In the genomic region with DNA sequence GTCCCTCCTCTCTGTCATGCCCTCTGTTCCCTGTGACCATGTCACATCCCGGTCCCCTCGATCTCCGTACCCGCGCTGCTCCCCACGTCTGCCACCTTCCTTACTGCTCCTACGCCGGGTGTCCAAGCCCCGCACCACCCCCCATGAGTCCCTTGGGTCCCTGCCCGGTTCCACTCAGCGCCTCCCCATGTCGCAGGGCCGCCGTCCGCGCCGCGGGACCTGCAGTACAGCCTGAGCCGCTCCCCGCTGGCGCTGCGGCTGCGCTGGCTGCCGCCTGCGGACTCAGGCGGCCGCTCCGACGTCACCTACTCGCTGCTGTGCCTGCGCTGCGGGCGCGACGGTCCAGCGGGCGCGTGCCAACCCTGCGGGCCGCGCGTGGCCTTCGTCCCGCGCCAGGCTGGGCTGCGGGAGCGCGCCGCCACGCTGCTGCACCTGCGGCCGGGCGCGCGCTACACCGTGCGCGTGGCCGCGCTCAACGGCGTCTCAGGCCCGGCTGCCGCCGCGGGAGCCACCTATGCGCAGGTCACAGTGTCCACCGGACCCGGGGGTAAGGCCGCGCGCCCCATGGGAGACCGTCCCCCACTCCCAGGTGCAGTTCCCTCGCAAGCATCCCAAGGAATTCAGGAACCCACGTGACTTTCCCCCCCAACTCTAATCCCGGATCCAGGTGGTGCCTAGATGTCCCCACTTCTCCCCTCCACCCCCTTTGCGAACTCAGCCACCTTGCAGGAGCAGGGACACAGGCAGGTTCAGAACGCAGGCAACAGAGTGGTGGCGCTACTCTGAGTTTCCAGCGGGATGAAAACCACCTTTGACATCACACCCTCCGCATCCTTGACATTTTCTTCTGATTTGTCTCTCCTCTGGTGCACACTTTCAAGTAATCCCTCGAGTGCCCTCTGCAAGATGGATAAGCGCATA, we compare ENCODE assay signal across 10 mouse cellular contexts. TPM values are rescaled to one million over a fixed set of nuclear protein-coding genes. Genes with fewer than 3 reads are reported as not detected.
A peak's percentile ranks its signal among the peaks of the same experiment; 100 is the strongest.
DNase-seq lines count a peak whose midpoint lies in the region; ATAC-seq and TF ChIP-seq lines count a peak whose summit lies in the region.
"Had no signal": no experiment of that assay in that cellular context is flagged by ENCODE, and none has a peak within 500 bp of the region (broad histone marks: within the 10 kb centered on the region; RNA-seq: fewer than 3 reads in every experiment).

No protein-coding gene starts in this region.

- no peak for TF ChIP-seq CTCF in brain, embryonic 14.5 days (IDR thresholded peaks at IDR 0.05; ENCODE audit: borderline replicate concordance, extremely low read depth, insufficient read depth, insufficient read length)

- H3K36me3 ChIP-seq in heart, embryonic 14.5 days (ENCODE audit: control insufficient read depth, insufficient read depth, low read length), result no peaks in the 10 kb centered on the region
- H3K36me3 ChIP-seq in forebrain, embryonic 16.5 days (ENCODE audit: control insufficient read depth, insufficient read depth), result no peaks in the 10 kb centered on the region
- H3K36me3 ChIP-seq in neural tube, embryonic 12.5 days, result no peaks in the 10 kb centered on the region
- H3K36me3 ChIP-seq: G1E had no signal

- no peak overlapping the region for H3K27ac ChIP-seq in heart, embryonic 14.5 days (replicated peaks in 1 of 2; ENCODE audit: control insufficient read depth in 1 of 2, insufficient read depth in 1 of 2, low read depth in 2 of 2, low read length in 2 of 2)
- no peak overlapping the region for H3K27ac ChIP-seq in forebrain, embryonic 16.5 days (ENCODE audit: low read length)
- H3K27ac ChIP-seq in neural tube, embryonic 12.5 days, result no peak overlapping the region

- peaks cover 4 to 6% of the 10 kb centered on the region in 2 experiments for H3K4me1 ChIP-seq in heart, embryonic 14.5 days (ENCODE audit: control insufficient read depth in 2 of 2, insufficient read depth in 2 of 2, low read length in 2 of 2)
- H3K4me1 ChIP-seq in forebrain, embryonic 16.5 days (replicated peaks; ENCODE audit: control insufficient read depth, insufficient read depth, low read length), result peaks cover 17% of the 10 kb centered on the region
- H3K4me1 ChIP-seq in neural tube, embryonic 12.5 days, result peaks cover 23% of the 10 kb centered on the region

- H3K9me3 ChIP-seq in heart, embryonic 14.5 days (ENCODE audit: control insufficient read depth, low read length), result no peaks in the 10 kb centered on the region
- no peaks in the 10 kb centered on the region for H3K9me3 ChIP-seq in forebrain, embryonic 16.5 days (ENCODE audit: control insufficient read depth, low read length)
- H3K9me3 ChIP-seq in neural tube, embryonic 12.5 days, result no peaks in the 10 kb centered on the region
- H3K9me3 ChIP-seq: G1E had no signal

- H3K27me3 ChIP-seq in heart, embryonic 14.5 days (ENCODE audit: control insufficient read depth, insufficient read depth, low read length), result peaks cover 76% of the 10 kb centered on the region
- H3K27me3 ChIP-seq in forebrain, embryonic 16.5 days (replicated peaks; ENCODE audit: control insufficient read depth, insufficient read depth, low read length), result peaks cover 35% of the 10 kb centered on the region
- peaks cover 54% of the 10 kb centered on the region for H3K27me3 ChIP-seq in neural tube, embryonic 12.5 days (replicated peaks)

- no peak for TF ChIP-seq POLR2A in brain, embryonic 14.5 days (IDR thresholded peaks at IDR 0.05; ENCODE audit: borderline replicate concordance, extremely low read depth, insufficient read depth, insufficient read length, poor library complexity, severe bottlenecking)

- WGBS in heart, embryonic 14.5 days, result 2% methylated on average over 83 of the region's 83 CpGs
- under 1% methylated on average over 83 of the region's 83 CpGs for WGBS in forebrain, embryonic 16.5 days
- 1% methylated on average over 83 of the region's 83 CpGs for WGBS in neural tube, embryonic 12.5 days

- H3K4me2 ChIP-seq in heart, embryonic 14.5 days (ENCODE audit: low read length), result peak overlapping the region; percentile 71
- H3K4me2 ChIP-seq in forebrain, embryonic 16.5 days (ENCODE audit: low read length), result peak overlapping the region; percentile 71
- peak overlapping the region; percentile 73 for H3K4me2 ChIP-seq in neural tube, embryonic 12.5 days (replicated peaks)

- no peak for DNase-seq in heart, adult 18-20 months
- peak; percentile 73 for DNase-seq in brain, embryonic 14.5 days (ENCODE audit: low read depth)
- peak; percentile 54 to 69 for DNase-seq in left cerebral cortex, postnatal 14 days (ENCODE audit: low spot score in 2 of 2)
- no peak for DNase-seq in spleen, postnatal 36 days (ENCODE audit: low spot score in 2 of 2)
- no peak for DNase-seq in ovary, postnatal 36 days (ENCODE audit: low spot score)

- intact Hi-C loops in left cerebral cortex, postnatal 14 days (cut with DNase I), result no loop called here

- no peak overlapping the region for H3K9ac ChIP-seq in heart, embryonic 14.5 days (ENCODE audit: low read length)
- peak overlapping the region; percentile 57 for H3K9ac ChIP-seq in forebrain, embryonic 16.5 days (replicated peaks; ENCODE audit: low read depth, low read length)
- H3K9ac ChIP-seq in neural tube, embryonic 12.5 days, result peak overlapping the region; percentile 48

- H3K4me3 ChIP-seq in heart, embryonic 14.5 days (ENCODE audit: control insufficient read depth in 1 of 2, insufficient read depth in 1 of 2, low read depth in 1 of 2, low read length in 2 of 2), result peak overlapping the region; percentile 38 to 45
- peak overlapping the region; percentile 51 for H3K4me3 ChIP-seq in forebrain, embryonic 16.5 days (replicated peaks; ENCODE audit: low read length)
- H3K4me3 ChIP-seq in neural tube, embryonic 12.5 days, result peak overlapping the region; percentile 42

- 0 out of 2 replicates have a peak, but pooled peaks have one; percentile 17 for ATAC-seq in heart, embryonic 14.5 days (ENCODE audit: insufficient number of reproducible peaks, insufficient read depth, low FRiP score, low read depth)
- peak; percentile 70 for ATAC-seq in forebrain, embryonic 16.5 days
- peak; percentile 67 for ATAC-seq in neural tube, embryonic 12.5 days (ENCODE audit: low FRiP score, low read depth)

RNA-seq across cellular contexts. Expression of gene Epha10, which starts 14.1 kb away (rescaled TPM):
- not detected in 2 replicates for polyA plus RNA-seq in heart, embryonic 14.5 days (2014; fragmentation: Nextera tagmentation; extraction: Ambion mirVana)
- not detected for total RNA-seq in heart, adult 18-20 months (2021)
- polyA plus RNA-seq in brain, embryonic 14.5 days (2012; rRNA removed), result 18.0 and 25.0 TPM in 2 replicates
- polyA plus RNA-seq in forebrain, embryonic 16.5 days (2015; fragmentation: Nextera tagmentation; extraction: Ambion mirVana), result 1.2 and 2.7 TPM in 2 replicates
- 10 to 100 TPM; 32.4 to 34.4 TPM for total RNA-seq in left cerebral cortex, postnatal 14 days (2021)
- 6.3 and 6.6 TPM in 2 replicates for polyA plus RNA-seq in neural tube, embryonic 12.5 days (2016; fragmentation: Nextera tagmentation; extraction: Ambion mirVana)
- total RNA-seq: heart, postnatal 14 days had no signal
- polyA plus RNA-seq: G1E had no signal

RNA-seq across cellular contexts. Expression of gene Maneal, which starts 32.8 kb away (rescaled TPM):
- 0.14 and 0.16 TPM in 2 replicates for polyA plus RNA-seq in heart, embryonic 14.5 days (2014; fragmentation: Nextera tagmentation; extraction: Ambion mirVana)
- under 1 TPM; 0.52 to 0.57 TPM for total RNA-seq in heart, adult 18-20 months (2021)
- polyA plus RNA-seq in brain, embryonic 14.5 days (2012; rRNA removed), result 48.8 and 50.3 TPM in 2 replicates
- 8.3 and 11.0 TPM in 2 replicates for polyA plus RNA-seq in forebrain, embryonic 16.5 days (2015; fragmentation: Nextera tagmentation; extraction: Ambion mirVana)
- 10 to 100 TPM; 51.1 to 55.7 TPM for total RNA-seq in left cerebral cortex, postnatal 14 days (2021)
- polyA plus RNA-seq in neural tube, embryonic 12.5 days (2016; fragmentation: Nextera tagmentation; extraction: Ambion mirVana), result 8.2 and 10.3 TPM in 2 replicates
- polyA plus RNA-seq: G1E had no signal

RNA-seq across cellular contexts. Expression of gene 9930104L06Rik, which starts 42.1 kb away (rescaled TPM):
- 3.2 and 4.3 TPM in 2 replicates for polyA plus RNA-seq in heart, embryonic 14.5 days (2014; fragmentation: Nextera tagmentation; extraction: Ambion mirVana)
- 10 to 100 TPM in 1 of 2 experiments, 1 to 10 TPM in 1; 7.8 to 10.9 TPM for total RNA-seq in heart, adult 18-20 months (2021)
- polyA plus RNA-seq in brain, embryonic 14.5 days (2012; rRNA removed), result 18.3 and 22.3 TPM in 2 replicates
- polyA plus RNA-seq in forebrain, embryonic 16.5 days (2015; fragmentation: Nextera tagmentation; extraction: Ambion mirVana), result 17.1 and 17.2 TPM in 2 replicates
- total RNA-seq in left cerebral cortex, postnatal 14 days (2021), result 10 to 100 TPM; 15.0 to 17.6 TPM
- polyA plus RNA-seq in neural tube, embryonic 12.5 days (2016; fragmentation: Nextera tagmentation; extraction: Ambion mirVana), result 16.5 and 18.6 TPM in 2 replicates

RNA-seq across cellular contexts. Expression of gene 1110065P20Rik, which starts 43.8 kb away (rescaled TPM):
- 48.8 and 56.9 TPM in 2 replicates for polyA plus RNA-seq in heart, embryonic 14.5 days (2014; fragmentation: Nextera tagmentation; extraction: Ambion mirVana)
- total RNA-seq in heart, adult 18-20 months (2021), result 10 to 100 TPM; 20.7 to 26.9 TPM
- polyA plus RNA-seq in brain, embryonic 14.5 days (2012; rRNA removed), result 71.3 and 98.0 TPM in 2 replicates
- polyA plus RNA-seq in forebrain, embryonic 16.5 days (2015; fragmentation: Nextera tagmentation; extraction: Ambion mirVana), result 65.1 and 75.2 TPM in 2 replicates
- total RNA-seq in left cerebral cortex, postnatal 14 days (2021), result 10 to 100 TPM; 88.7 to 91.2 TPM
- polyA plus RNA-seq in neural tube, embryonic 12.5 days (2016; fragmentation: Nextera tagmentation; extraction: Ambion mirVana), result 71.6 and 77.6 TPM in 2 replicates

RNA-seq across cellular contexts. Expression of gene Yrdc, which starts 44.3 kb away (rescaled TPM):
- polyA plus RNA-seq in heart, embryonic 14.5 days (2014; fragmentation: Nextera tagmentation; extraction: Ambion mirVana), result 23.1 and 28.1 TPM in 2 replicates
- total RNA-seq in heart, adult 18-20 months (2021), result 10 to 100 TPM; 20.0 to 20.5 TPM
- polyA plus RNA-seq in brain, embryonic 14.5 days (2012; rRNA removed), result 56.4 and 79.6 TPM in 2 replicates
- 50.3 and 51.2 TPM in 2 replicates for polyA plus RNA-seq in forebrain, embryonic 16.5 days (2015; fragmentation: Nextera tagmentation; extraction: Ambion mirVana)
- total RNA-seq in left cerebral cortex, postnatal 14 days (2021), result 10 to 100 TPM; 29.6 to 29.7 TPM
- 56.4 and 56.5 TPM in 2 replicates for polyA plus RNA-seq in neural tube, embryonic 12.5 days (2016; fragmentation: Nextera tagmentation; extraction: Ambion mirVana)

Comparison
In these comparisons a context has a peak if more than half of its experiments do, and no peak if none do; other contexts are left out.
1. ATAC-seq: peak in every context shown above with its lines; median percentile 70 in forebrain, embryonic 16.5 days; 67 in neural tube, embryonic 12.5 days; 17 in heart, embryonic 14.5 days.
2. DNase-seq: peak in brain, embryonic 14.5 days (single experiment) and left cerebral cortex, postnatal 14 days (2 of 2); none in heart, adult 18-20 months (0 of 2), spleen, postnatal 36 days (0 of 2) and ovary, postnatal 36 days (single experiment).
3. Peak in every context shown above with its lines, with median percentiles within 50 percentile points of each other: H3K4me2 ChIP-seq and H3K4me3 ChIP-seq.